Mouse (Mus musculus) kidney, postnatal 10 days (tissue): ENCODE data around the gene Zbtb8a.
"Not testable (repeated sequence)": the region's sequence is repeated elsewhere in the genome, so short reads cannot be mapped to it uniquely, and the experiment has no call there.

Experiments used
- DNase-seq: peaks from one replicate; pipeline ENCODE4 v3.0.0; 2021; ENCODE audit warnings: mixed read lengths

Zbtb8a gene

GRCm38 (mm10) chr4:129377601-129378390 lies at the start of gene Zbtb8a:
Gene Zbtb8a (minus strand): TSS chr4:129378116.
- DNase-seq: peak; percentile 71

- DNase-seq: no peak
These were observed 40.4 kb upstream of the Zbtb8a start for GRCm38 (mm10) chr4:129418321-129418720.

GRCm38 (mm10) chr4:129416478-129416877 lies 38.6 kb upstream of the Zbtb8a start:
- DNase-seq: no peak

GRCm38 (mm10) chr4:129415892-129416291 lies 38.0 kb upstream of the Zbtb8a start:
- no peak for DNase-seq

- no peak for DNase-seq
These were observed 33.1 kb upstream of the Zbtb8a start for GRCm38 (mm10) chr4:129410991-129411390.

GRCm38 (mm10) chr4:129410532-129410931 lies 32.6 kb upstream of the Zbtb8a start:
- DNase-seq: not testable (repeated sequence)

- peak; percentile 86 for DNase-seq
These were observed 28.5 kb upstream of the Zbtb8a start for GRCm38 (mm10) chr4:129406447-129406846.

- DNase-seq: no peak
These were observed 21.9 kb upstream of the Zbtb8a start for GRCm38 (mm10) chr4:129399813-129400212.

GRCm38 (mm10) chr4:129396960-129397359 lies 19.0 kb upstream of the Zbtb8a start:
- no peak for DNase-seq

- DNase-seq: no peak
These were observed 16.4 kb upstream of the Zbtb8a start for GRCm38 (mm10) chr4:129394089-129394870.

- DNase-seq: no peak
These were observed 13.1 kb upstream of the Zbtb8a start for GRCm38 (mm10) chr4:129390936-129391557.

- DNase-seq: no peak
These were observed 12.4 kb upstream of the Zbtb8a start for GRCm38 (mm10) chr4:129390216-129390743.

- DNase-seq: no peak
These were observed 10.5 kb upstream of the Zbtb8a start for GRCm38 (mm10) chr4:129388404-129388803.

GRCm38 (mm10) chr4:129386989-129387388 lies 9.1 kb upstream of the Zbtb8a start:
- DNase-seq: no peak

- DNase-seq: no peak
These were observed 8.5 kb upstream of the Zbtb8a start for GRCm38 (mm10) chr4:129386269-129386946.

GRCm38 (mm10) chr4:129385685-129386084 lies 7.8 kb upstream of the Zbtb8a start:
- DNase-seq: no peak

- DNase-seq: peak; percentile 70
These were observed 6.5 kb upstream of the Zbtb8a start for GRCm38 (mm10) chr4:129384440-129384839.

- DNase-seq: peak; percentile 28
These were observed 5.7 kb upstream of the Zbtb8a start for GRCm38 (mm10) chr4:129383586-129383985.

GRCm38 (mm10) chr4:129382488-129382887 lies 4.6 kb upstream of the Zbtb8a start:
- peak; percentile 39 for DNase-seq

- DNase-seq: no peak
These were observed 4.1 kb upstream of the Zbtb8a start for GRCm38 (mm10) chr4:129382029-129382428.

GRCm38 (mm10) chr4:129381148-129381547 lies 3.2 kb upstream of the Zbtb8a start:
- DNase-seq: no peak

GRCm38 (mm10) chr4:129379805-129380204 lies 1.9 kb upstream of the Zbtb8a start:
- DNase-seq: no peak
